ENCODE assay signal across 13 mouse cellular contexts in genomic region chr2:161032394-161032793, GRCm38 (mm10).
DNase-seq lines count a peak whose midpoint lies in the region; ATAC-seq lines count a peak whose summit lies in the region.
"Had no signal": no experiment of that assay in that cellular context is flagged by ENCODE, and none has a peak within 500 bp of the region (broad histone marks: within the 10 kb centered on the region; RNA-seq: fewer than 3 reads in every experiment).

No protein-coding gene starts in this region.

- intact Hi-C loops in left cerebral cortex, postnatal 4 days (cut with DNase I): no loop called here
- intact Hi-C loops in left cerebral cortex, postnatal 14 days (cut with DNase I): no loop called here

- DNase-seq in cerebellum, postnatal 14 days: peak; percentile 30 to 38
- DNase-seq in left cerebral cortex, postnatal 4 days: peak; percentile 21
- no peak for DNase-seq in left cerebral cortex, postnatal 14 days (ENCODE audit: low spot score in 2 of 2)
- DNase-seq in adrenal gland, adult 18-20 months (ENCODE audit: low spot score in 2 of 2): peak; percentile 21 to 27
- DNase-seq in heart, postnatal 4 days: peak; percentile 46
- no peak for DNase-seq in right cerebral cortex, postnatal 14 days
- no peak for DNase-seq in layer of hippocampus, postnatal 14 days (ENCODE audit: low spot score in 2 of 2)
- DNase-seq: B cell, adult 2 months; gastrocnemius, adult 2 months; liver, postnatal 0 days; thymus, postnatal 36 days had no signal

- ATAC-seq in cerebellum, adult (ENCODE audit: insufficient number of reproducible peaks, low FRiP score, low TSS enrichment): no peak
- ATAC-seq: inflammation-experienced regulatory T-cells, adult 6 months; liver, postnatal 0 days had no signal

Comparison
In these comparisons a context has a peak if more than half of its experiments do, and no peak if none do; other contexts are left out.
1. DNase-seq: peak in cerebellum, postnatal 14 days (2 of 2), left cerebral cortex, postnatal 4 days (single experiment), adrenal gland, adult 18-20 months (2 of 2) and heart, postnatal 4 days (single experiment); none in left cerebral cortex, postnatal 14 days (0 of 2), right cerebral cortex, postnatal 14 days (single experiment) and layer of hippocampus, postnatal 14 days (0 of 2).